Mouse (Mus musculus) CH12.LX (cell line): ENCODE measurements around the gene 4933428G20Rik. TPM values are rescaled to one million over a fixed set of nuclear protein-coding genes. Genes with fewer than 3 reads are reported as not detected.

Source experiments
- DNase-seq: peaks from one replicate; pipeline ENCODE4 v3.0.0-alpha.2; 2013; ENCODE audit errors: extremely low read depth
- H3K27ac ChIP-seq: 2 replicates; pipeline ENCODE4 v1.5.1; 2012; ENCODE audit warnings: low read depth, mild to moderate bottlenecking, control low read depth, moderate library complexity; ENCODE audit not compliant: insufficient read depth
- H3K27me3 ChIP-seq: replicated peaks from 2 replicates; pipeline ENCODE3; 2012; ENCODE audit warnings: inconsistent platforms
- H3K36me3 ChIP-seq, 2 experiments: replicated peaks in 1 of 2; 2 replicates each; pipeline versions ENCODE3 to v1.6.1; 2012; ENCODE audit warnings: inconsistent platforms in 1 of 2, low read length in 1 of 2, mild to moderate bottlenecking in 1 of 2, mixed read lengths in 1 of 2, moderate library complexity in 1 of 2; ENCODE audit not compliant: control insufficient read depth in 1 of 2, insufficient read depth in 1 of 2
- H3K4me1 ChIP-seq, 2 experiments: 2 replicates each; pipeline ENCODE4 v1.6.1; 2012; ENCODE audit warnings: inconsistent platforms in 1 of 2, moderate library complexity in 1 of 2; ENCODE audit not compliant: insufficient read depth in 2 of 2, control insufficient read depth in 1 of 2
- H3K4me2 ChIP-seq: 2 replicates; pipeline ENCODE4 v1.6.1; 2012; ENCODE audit warnings: low read depth, mild to moderate bottlenecking, control low read depth; ENCODE audit not compliant: poor library complexity, insufficient read depth, severe bottlenecking
- H3K4me3 ChIP-seq, 3 experiments: fragments of 150-350 bp in 1 of 3; sonication (generic) in 1 of 3; replicated peaks in 1 of 3; 2 replicates each; pipeline versions ENCODE3 to v1.5.1; 2011 to 2012; ENCODE audit warnings: low read depth in 2 of 3, low read length in 2 of 3, mild to moderate bottlenecking in 2 of 3, moderate library complexity in 2 of 3, control low read depth in 1 of 3, improper control_type of control experiment in 1 of 3, inconsistent platforms in 1 of 3, mixed read lengths in 1 of 3; ENCODE audit not compliant: poor library complexity in 1 of 3
- H3K79me2 ChIP-seq: replicated peaks from 2 replicates; pipeline ENCODE4 v1.6.1; 2012; ENCODE audit warnings: mild to moderate bottlenecking, moderate library complexity; ENCODE audit not compliant: control insufficient read depth, poor library complexity, insufficient read depth, severe bottlenecking; ENCODE audit errors: extremely low read depth
- H3K9ac ChIP-seq: 2 replicates; pipeline ENCODE4 v1.6.1; 2012; ENCODE audit warnings: low read depth, mild to moderate bottlenecking, control low read depth, moderate library complexity; ENCODE audit not compliant: insufficient read depth
- H3K9me3 ChIP-seq: replicated peaks from 2 replicates; pipeline ENCODE3; 2012; ENCODE audit warnings: low read length, inconsistent platforms, mixed read lengths
- E2F4 ChIP-seq: IDR thresholded peaks from 2 replicates; pipeline ENCODE4 v1.6.1; 2011; ENCODE audit warnings: low read depth, low read length, improper control_type of control experiment; ENCODE audit not compliant: insufficient replicate concordance
- EP300 ChIP-seq: IDR thresholded peaks from 2 replicates; pipeline ENCODE4 v1.6.1; 2011; ENCODE audit warnings: low read length, improper control_type of control experiment
- ETS1 ChIP-seq: conservative IDR thresholded peaks from 2 replicates; pipeline ENCODE4 v1.6.1; 2012; ENCODE audit warnings: low read depth, mild to moderate bottlenecking, inconsistent platforms, low read length, improper control_type of control experiment, moderate library complexity
- HCFC1 ChIP-seq: IDR thresholded peaks from 2 replicates; pipeline ENCODE4 v1.6.1; 2012; ENCODE audit warnings: low read depth, mild to moderate bottlenecking, inconsistent platforms, low read length, improper control_type of control experiment
- IRF4 ChIP-seq: IDR thresholded peaks from 2 replicates; pipeline ENCODE4 v1.6.1; 2014; ENCODE audit warnings: low read depth, mild to moderate bottlenecking, inconsistent platforms, low read length, improper control_type of control experiment
- JUN ChIP-seq: IDR thresholded peaks from 2 replicates; pipeline ENCODE4 v1.6.1; 2011; ENCODE audit warnings: low read depth, mild to moderate bottlenecking, low read length, improper control_type of control experiment, moderate library complexity; ENCODE audit not compliant: insufficient read depth
- JUND ChIP-seq: conservative IDR thresholded peaks from 2 replicates; pipeline ENCODE4 v1.6.1; 2011; ENCODE audit warnings: low read depth, low read length, improper control_type of control experiment
- MAFK ChIP-seq: IDR thresholded peaks from 2 replicates; pipeline ENCODE4 v1.6.1; 2011; ENCODE audit warnings: low read length, improper control_type of control experiment; ENCODE audit not compliant: insufficient replicate concordance
- MAX ChIP-seq: IDR thresholded peaks from 2 replicates; pipeline ENCODE4 v1.6.1; 2011; ENCODE audit warnings: low read length, improper control_type of control experiment
- MAZ ChIP-seq: IDR thresholded peaks from 2 replicates; pipeline ENCODE4 v1.6.1; 2012; ENCODE audit warnings: low read depth, mild to moderate bottlenecking, inconsistent platforms, low read length, improper control_type of control experiment, moderate library complexity
- MEF2A ChIP-seq: IDR thresholded peaks from 2 replicates; pipeline ENCODE4 v1.6.1; 2014; ENCODE audit warnings: low read depth, mild to moderate bottlenecking, inconsistent platforms, low read length, improper control_type of control experiment, borderline replicate concordance
- MXI1 ChIP-seq: IDR thresholded peaks from 2 replicates; pipeline ENCODE4 v1.6.1; 2011; ENCODE audit warnings: mild to moderate bottlenecking, low read depth, low read length, improper control_type of control experiment
- MYC ChIP-seq: IDR thresholded peaks from 2 replicates; pipeline ENCODE4 v1.6.1; 2011; ENCODE audit warnings: low read depth, mild to moderate bottlenecking, improper control_type of control experiment, low read length
- NELFE ChIP-seq: IDR thresholded peaks from 2 replicates; pipeline ENCODE4 v1.6.1; 2011; ENCODE audit warnings: low read depth, low read length, improper control_type of control experiment
- POLR2A ChIP-seq: IDR thresholded peaks from 2 replicates; pipeline ENCODE4 v1.6.1; 2011; ENCODE audit warnings: low read depth, mild to moderate bottlenecking, improper control_type of control experiment, low read length
- RAD21 ChIP-seq: IDR thresholded peaks from 2 replicates; pipeline ENCODE4 v1.6.1; 2011; ENCODE audit warnings: low read depth, mild to moderate bottlenecking, low read length, improper control_type of control experiment, moderate library complexity
- SIN3A ChIP-seq: IDR thresholded peaks from 2 replicates; pipeline ENCODE4 v1.6.1; 2012; ENCODE audit warnings: low read length, improper control_type of control experiment, inconsistent platforms
- SMC3 ChIP-seq: IDR thresholded peaks from 2 replicates; pipeline ENCODE4 v1.6.1; 2011; ENCODE audit warnings: low read depth, low read length, improper control_type of control experiment
- TBP ChIP-seq: conservative IDR thresholded peaks from 2 replicates; pipeline ENCODE4 v1.6.1; 2011; ENCODE audit warnings: low read depth, low read length, improper control_type of control experiment
- UBTF ChIP-seq: IDR thresholded peaks from 2 replicates; pipeline ENCODE4 v1.6.1; 2012; ENCODE audit warnings: low read depth, mild to moderate bottlenecking, inconsistent platforms, low read length, improper control_type of control experiment, moderate library complexity
- USF2 ChIP-seq: conservative IDR thresholded peaks from 2 replicates; pipeline ENCODE4 v1.6.1; 2011; ENCODE audit warnings: low read depth, low read length, improper control_type of control experiment
- ZC3H11A ChIP-seq: IDR thresholded peaks from 2 replicates; pipeline ENCODE4 v1.6.1; 2012; ENCODE audit warnings: low read depth, mild to moderate bottlenecking, inconsistent platforms, low read length, improper control_type of control experiment
- ZMIZ1 ChIP-seq: IDR thresholded peaks from 2 replicates; pipeline ENCODE4 v1.6.1; 2012; ENCODE audit warnings: low read depth, mild to moderate bottlenecking, inconsistent platforms, low read length, improper control_type of control experiment
- ZNF384 ChIP-seq: IDR thresholded peaks from 2 replicates; pipeline ENCODE4 v1.6.1; 2012; ENCODE audit warnings: low read depth, low read length, improper control_type of control experiment, inconsistent platforms
- dilution Hi-C: fragments of 300-500 bp; cut with MboI; formaldehyde crosslinking; loops from 2 replicates; pipeline ENCODE4 v1.14.3; 2020; ENCODE audit warnings: low sequenced_read_pairs; ENCODE audit not compliant: extremely low pct_unique_long_range_greater_than_20kb, extremely low pct_ligation_motif_present
- in situ Hi-C: fragments of 300-500 bp; cut with MboI; formaldehyde crosslinking; loops from 3 replicates; pipeline ENCODE4 v1.14.3; 2019; ENCODE audit warnings: low sequenced_read_pairs, low pct_ligation_motif_present, low pct_unique_long_range_greater_than_20kb, mixed read lengths
- polyA plus RNA-seq: library from polyadenylated mRNA; unstranded; fragments of >175 nt; gene quantifications from 2 replicates; pipeline ENCODE4 v1.2.1, GENCODE M21; 2012; ENCODE audit warnings: low read depth; ENCODE audit not compliant: insufficient read length
- total RNA-seq, 2 experiments: library from RNA; depleted of rRNA; stranded (reverse); fragments of 300-350 nt in 1 of 2; fragments of >200 nt in 1 of 2; gene quantifications; 2 replicates each; pipeline ENCODE4 v1.2.3; 2012 to 2014

The 4933428G20Rik gene
- total and polyA plus RNA-seq, 3 experiments: 0.17 to 0.50 TPM; not detected in 1

GRCm38 (mm10) chr11:97465957-97466356, 34.2 kb downstream of the 4933428G20Rik start:
- Histone ChIP-seq H3K79me2 (no peaks in the 10 kb centered on the region), H3K9me3 (no peaks in the 10 kb centered on the region), H3K27me3 (no peaks in the 10 kb centered on the region), H3K9ac (no peak overlapping the region), H3K27ac (no peak overlapping the region), H3K4me1 (peaks cover 4 to 9% of the 10 kb centered on the region in 2 experiments), H3K4me3 (no peak overlapping the region), H3K4me2 (no peak overlapping the region), H3K36me3 (peaks cover 16 to 75% of the 10 kb centered on the region in 2 experiments)
- TF ChIP-seq E2F4: no peak
- TF ChIP-seq POLR2A: no peak
- no peak for TF ChIP-seq SIN3A
- no peak for TF ChIP-seq EP300
- no peak for TF ChIP-seq RAD21
- TF ChIP-seq UBTF: no peak
- TF ChIP-seq MXI1: no peak
- TF ChIP-seq IRF4: no peak
- no peak for TF ChIP-seq SMC3
- in situ Hi-C loops (loop anchor here (5.0 kb wide), 1 partner anchor 59 kb away; no protein-coding TSS in a partner anchor), dilution Hi-C loops (no loop called here)
- no peak for DNase-seq

DNA sequence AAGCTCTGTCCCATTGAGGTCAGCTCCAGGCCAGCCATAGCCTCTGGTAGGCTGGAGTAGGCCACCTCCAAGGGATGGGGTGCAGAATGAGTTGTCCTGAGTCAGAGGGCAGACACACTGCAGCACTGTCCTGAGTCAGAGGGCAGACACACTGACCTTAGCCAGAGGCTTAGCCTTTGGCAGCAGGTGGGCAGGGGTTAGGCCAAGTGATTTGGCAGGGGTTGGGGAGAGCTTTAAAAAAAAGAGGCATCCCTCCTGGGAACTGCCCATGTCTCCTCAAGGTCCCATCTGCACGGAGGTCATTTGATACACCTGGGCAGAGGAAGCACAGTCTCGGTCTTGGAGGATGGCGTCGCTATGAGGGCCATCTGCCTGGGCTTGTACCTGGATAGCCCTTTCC, 36.1 kb downstream of the 4933428G20Rik start:
- H3K9me3 ChIP-seq: no peaks in the 10 kb centered on the region
- no peaks in the 10 kb centered on the region for H3K27me3 ChIP-seq
- H3K9ac ChIP-seq: no peak overlapping the region
- in situ Hi-C loops (no loop called here), dilution Hi-C loops (no loop called here)
- H3K27ac ChIP-seq: no peak overlapping the region
- H3K4me2 ChIP-seq: no peak overlapping the region
- H3K4me3 ChIP-seq: no peak overlapping the region
- H3K4me1 ChIP-seq: peaks cover 4 to 9% of the 10 kb centered on the region in 2 experiments
- DNase-seq: no peak
- TF ChIP-seq ZC3H11A: no peak
- TF ChIP-seq TBP: no peak
- no peak for TF ChIP-seq SIN3A
- TF ChIP-seq HCFC1: no peak
- TF ChIP-seq MAX: no peak
- no peak for TF ChIP-seq JUN
- TF ChIP-seq ETS1: no peak
- TF ChIP-seq MAFK: no peak
- no peak for TF ChIP-seq IRF4
- TF ChIP-seq NELFE: no peak
- TF ChIP-seq MAZ: no peak
- no peak for TF ChIP-seq JUND
- TF ChIP-seq MEF2A: no peak
- TF ChIP-seq USF2: no peak
- TF ChIP-seq RAD21: no peak
- TF ChIP-seq MYC: no peak
- no peak for TF ChIP-seq ZMIZ1
- no peak for TF ChIP-seq ZNF384
- H3K79me2 ChIP-seq: no peaks in the 10 kb centered on the region
- H3K36me3 ChIP-seq: peaks cover 19 to 74% of the 10 kb centered on the region in 2 experiments
